Mouse (Mus musculus): ENCODE results near the gene Gm10306. TPM values are rescaled to one million over a fixed set of nuclear protein-coding genes. Genes with fewer than 3 reads are reported as not detected.

Gene Gm10306
- polyA plus RNA-seq, 1 experiment from 2014 or later = not detected

Other genes starting within 250 kb of the Gm10306 start
- gene Caap1, start 250 bp downstream of the Gm10306 start, polyA plus RNA-seq (2015; fragmentation: Nextera tagmentation; extraction: Ambion mirVana) = 20.9 and 21.8 TPM in 2 replicates
- 66.7 and 72.2 TPM in 2 replicates for gene Plaa, start 46.7 kb downstream of the Gm10306 start, polyA plus RNA-seq (2015; fragmentation: Nextera tagmentation; extraction: Ambion mirVana)
- 43.2 and 45.7 TPM in 2 replicates for gene Ift74, start 57.9 kb downstream of the Gm10306 start, polyA plus RNA-seq (2015; fragmentation: Nextera tagmentation; extraction: Ambion mirVana)
- gene Lrrc19, start 93.6 kb downstream of the Gm10306 start, polyA plus RNA-seq (2015; fragmentation: Nextera tagmentation; extraction: Ambion mirVana) = 1.1 and 1.4 TPM in 2 replicates
- 10.9 and 11.8 TPM in 2 replicates for gene Tek, start 182.7 kb downstream of the Gm10306 start, polyA plus RNA-seq (2015; fragmentation: Nextera tagmentation; extraction: Ambion mirVana)